Mouse (Mus musculus): ENCODE measurements around the gene Oas1a.
"Not testable (repeated sequence)": the region's sequence is repeated elsewhere in the genome, so short reads cannot be mapped to it uniquely, and the experiment has no call there.

The Oas1a gene

GRCm38 (mm10) chr5:120893866-120894265, 13.5 kb downstream of the Oas1a start:
- not testable (repeated sequence) for DNase-seq (ENCODE audit: low spot score in 2 of 2)

DNA sequence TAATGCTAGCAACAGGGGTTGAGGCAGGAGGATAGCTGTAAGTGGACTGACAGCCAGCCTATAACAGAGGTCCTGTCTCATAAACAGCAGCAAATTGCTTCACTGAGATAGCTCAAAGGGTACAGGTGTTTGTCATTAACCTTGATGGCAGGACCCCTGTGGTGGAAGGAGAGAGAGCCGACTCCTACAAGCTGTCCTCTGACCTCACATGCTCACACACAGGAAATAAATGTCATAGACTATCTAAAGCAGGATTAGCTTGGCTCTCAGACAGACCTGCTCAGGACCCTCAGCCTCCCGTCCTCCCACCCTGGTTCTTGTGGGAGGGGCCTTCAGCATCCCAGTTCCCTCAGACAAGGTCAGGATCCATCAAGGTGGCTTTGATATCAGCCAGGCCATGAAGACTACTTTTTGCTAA, 15.1 kb downstream of the Oas1a start:
- no peak for DNase-seq (ENCODE audit: low spot score in 2 of 2)

DNA sequence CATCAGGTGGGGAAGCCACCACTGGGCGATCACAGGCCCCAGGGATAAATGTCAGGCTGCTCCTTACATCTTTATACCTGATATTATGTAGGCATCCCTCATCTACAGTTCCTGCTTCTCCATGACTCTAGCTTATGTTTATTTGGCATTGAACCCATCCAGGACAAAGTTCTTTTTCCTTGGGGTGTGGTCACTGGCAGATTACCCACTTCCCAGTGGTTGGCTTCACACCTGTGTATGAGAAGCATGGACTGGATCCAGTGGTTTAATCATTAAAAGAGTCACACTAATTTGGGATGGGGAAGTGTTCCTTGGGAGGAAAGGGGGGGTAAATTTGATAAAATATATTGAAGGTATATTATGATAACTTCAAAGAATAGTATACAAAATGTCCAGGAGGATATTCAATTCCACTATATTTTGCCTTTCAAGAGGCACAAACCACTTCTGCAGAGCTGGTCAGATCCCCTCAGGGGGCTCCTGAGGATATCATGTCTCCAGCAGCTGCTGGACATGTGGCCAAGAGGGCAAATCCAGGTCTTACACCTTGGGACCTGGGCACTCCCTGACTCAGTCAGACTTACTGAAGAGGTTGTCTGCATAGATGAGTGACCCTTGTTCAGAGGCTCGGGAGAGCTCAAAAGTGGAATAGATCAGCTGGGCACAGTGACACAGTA, 15.6 kb downstream of the Oas1a start:
- not testable (repeated sequence) for DNase-seq (ENCODE audit: low spot score in 2 of 2)

- DNase-seq (ENCODE audit: low spot score in 2 of 2), result no peak
These were observed 16.3 kb downstream of the Oas1a start for GRCm38 (mm10) chr5:120890991-120891390.

GRCm38 (mm10) chr5:120890026-120890425, 17.3 kb downstream of the Oas1a start:
- DNase-seq (ENCODE audit: low spot score in 2 of 2), result no peak

GRCm38 (mm10) chr5:120888294-120888815, 19.0 kb downstream of the Oas1a start:
- not testable (repeated sequence) for DNase-seq (ENCODE audit: low spot score in 2 of 2)

- DNase-seq (ENCODE audit: low spot score in 2 of 2), result no peak
These were observed 19.5 kb downstream of the Oas1a start for GRCm38 (mm10) chr5:120887831-120888230.

DNA sequence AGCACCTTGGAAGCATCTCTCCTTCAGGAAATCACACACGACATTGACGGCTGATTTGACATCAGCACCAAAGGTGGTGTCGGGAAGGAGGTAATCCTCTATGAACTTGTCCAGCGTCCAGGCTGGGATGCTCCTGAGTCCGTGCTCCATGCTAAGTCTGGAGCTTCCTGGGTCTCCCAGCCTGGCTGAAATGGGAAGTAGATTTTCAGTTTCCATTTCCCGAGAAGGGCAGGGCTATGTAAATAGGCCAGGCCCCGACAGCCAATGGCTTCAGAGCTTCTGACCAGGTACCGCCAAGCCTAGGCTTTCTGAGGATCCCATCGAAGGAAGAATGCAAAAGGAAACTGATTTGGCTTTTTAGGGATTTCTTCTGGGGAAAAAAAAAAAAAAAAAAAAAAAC, 19.9 kb downstream of the Oas1a start, which contains the start of gene Oas1g:
Oas1g (minus strand) TSS at position 201 of the 400 bp plus-strand sequence.
- not testable (repeated sequence) for DNase-seq (ENCODE audit: low spot score in 2 of 2)

GRCm38 (mm10) chr5:120881681-120882080, 25.6 kb downstream of the Oas1a start:
- DNase-seq (ENCODE audit: low spot score in 2 of 2), result not testable (repeated sequence)

GRCm38 (mm10) chr5:120878803-120879202, 28.5 kb downstream of the Oas1a start:
- not testable (repeated sequence) for DNase-seq (ENCODE audit: low spot score in 2 of 2)

GRCm38 (mm10) chr5:120877407-120877806, 29.9 kb downstream of the Oas1a start:
- not testable (repeated sequence) for DNase-seq (ENCODE audit: low spot score in 2 of 2)

GRCm38 (mm10) chr5:120876839-120877238, 30.5 kb downstream of the Oas1a start:
- DNase-seq (ENCODE audit: low spot score in 2 of 2), result not testable (repeated sequence)

- no peak for DNase-seq (ENCODE audit: low spot score in 2 of 2)
These were observed 35.9 kb downstream of the Oas1a start for GRCm38 (mm10) chr5:120871469-120871868.

DNA sequence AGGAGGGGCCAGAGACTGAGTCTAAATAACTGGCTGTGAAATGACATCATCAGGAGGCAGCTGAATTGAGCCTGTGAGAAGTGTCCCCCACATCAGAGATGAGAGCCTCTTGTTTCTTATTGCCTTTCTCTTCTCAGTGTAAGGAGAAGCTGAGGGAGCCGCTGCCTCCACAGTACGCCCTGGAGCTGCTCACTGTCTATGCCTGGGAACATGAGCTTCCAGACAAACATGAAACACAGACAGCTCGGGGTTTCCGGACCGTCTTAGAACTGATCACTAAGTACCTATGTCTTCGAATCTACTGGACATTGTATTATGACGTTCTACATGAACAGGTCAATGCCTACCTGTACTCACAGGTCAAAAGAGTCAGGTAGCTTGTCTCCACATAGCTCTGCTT, 36.5 kb downstream of the Oas1a start:
- DNase-seq (ENCODE audit: low spot score in 2 of 2), result no peak

- DNase-seq (ENCODE audit: low spot score in 2 of 2), result no peak
These were observed 37.2 kb downstream of the Oas1a start for GRCm38 (mm10) chr5:120870081-120870480.

GRCm38 (mm10) chr5:120869436-120870015, 37.8 kb downstream of the Oas1a start:
- no peak for DNase-seq (ENCODE audit: low spot score in 2 of 2)

DNA sequence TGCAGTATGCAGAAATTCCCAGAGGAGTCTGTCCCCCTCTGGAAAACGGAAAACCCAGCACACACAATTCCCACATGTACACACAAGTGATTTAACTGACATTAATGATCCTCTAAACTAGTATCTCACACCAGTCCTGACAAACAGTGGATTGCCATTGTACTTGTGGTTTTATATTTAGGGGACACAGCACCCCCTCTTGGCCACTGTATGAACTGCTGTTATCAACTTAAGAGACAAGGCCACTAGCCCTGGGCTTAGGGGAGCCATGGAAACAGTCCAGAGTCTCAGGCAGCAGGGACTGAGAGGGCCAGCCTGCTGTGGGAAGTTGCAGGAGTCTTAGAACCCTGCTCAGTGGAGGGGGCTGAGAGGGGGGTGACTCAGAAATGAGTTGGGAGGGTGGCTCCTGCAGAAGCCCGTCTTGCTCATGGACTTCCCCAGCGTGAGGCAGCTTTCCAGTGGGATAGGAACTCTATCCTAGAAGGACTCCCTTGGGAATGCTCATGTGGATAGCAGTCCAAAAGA, 41.9 kb downstream of the Oas1a start:
- no peak for DNase-seq (ENCODE audit: low spot score in 2 of 2)

DNA sequence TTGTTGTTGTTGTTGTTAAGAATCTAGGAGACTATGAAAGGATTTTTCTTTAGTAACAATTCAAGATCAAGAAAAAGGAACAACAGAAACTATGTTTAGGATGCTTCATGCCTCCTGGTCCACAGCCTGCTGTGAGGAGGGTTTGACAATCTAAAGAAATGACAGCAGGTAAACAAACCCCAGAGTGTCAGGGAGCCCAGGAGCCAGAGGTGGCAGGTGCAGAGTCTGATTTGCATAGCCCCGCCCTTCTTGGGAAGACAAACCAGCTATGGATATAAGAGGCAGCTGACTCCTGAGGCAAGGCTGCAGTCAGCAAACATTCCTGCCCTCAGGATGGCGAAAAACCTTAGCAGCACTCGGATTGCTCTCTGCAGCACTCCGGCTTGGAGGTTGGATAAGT, 46.2 kb downstream of the Oas1a start, which contains the start of gene Oas1h:
Oas1h (plus strand) TSS at position 301 of the 400 bp plus-strand sequence.
- DNase-seq (ENCODE audit: low spot score in 2 of 2), result no peak

DNA sequence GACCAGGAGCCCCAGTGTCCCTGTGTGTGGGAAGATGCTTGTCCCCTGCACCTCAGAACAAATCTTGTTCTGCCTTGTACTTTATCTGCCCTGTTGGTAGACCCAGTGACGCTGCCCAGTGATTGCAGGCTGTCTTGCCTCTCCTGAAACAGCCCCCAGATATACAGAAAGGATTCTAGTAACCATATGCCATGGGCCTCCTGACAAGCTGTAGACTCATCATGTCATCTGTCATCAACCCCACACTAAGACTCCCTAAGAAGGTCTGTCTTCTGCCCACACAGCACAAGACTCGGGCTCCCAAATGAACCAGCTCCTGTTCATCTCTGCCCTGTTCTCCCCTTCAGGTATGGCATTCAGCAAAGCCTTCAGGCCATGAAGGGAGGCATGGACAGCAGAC, 48.1 kb downstream of the Oas1a start:
- DNase-seq (ENCODE audit: low spot score in 2 of 2), result no peak

- DNase-seq (ENCODE audit: low spot score in 2 of 2), result peak in 1 of 2 experiments; percentile 46
These were observed 57.7 kb downstream of the Oas1a start for GRCm38 (mm10) chr5:120849601-120850136.

GRCm38 (mm10) chr5:120847067-120847466, 60.3 kb downstream of the Oas1a start, which contains the start of gene Oas1f:
Gene Oas1f, plus strand, starts transcription at chr5:120847367.
- no peak for DNase-seq (ENCODE audit: low spot score in 2 of 2)

All from cerebellum, postnatal 4 days (tissue).